Mouse (Mus musculus) embryo, embryonic 10 days (tissue): ENCODE results near the gene Gm44503.

Experiments
- DNase-seq: peaks from one replicate; pipeline ENCODE4 v3.0.0-alpha.2; 2015; ENCODE audit warnings: low spot score

The Gm44503 gene

DNA sequence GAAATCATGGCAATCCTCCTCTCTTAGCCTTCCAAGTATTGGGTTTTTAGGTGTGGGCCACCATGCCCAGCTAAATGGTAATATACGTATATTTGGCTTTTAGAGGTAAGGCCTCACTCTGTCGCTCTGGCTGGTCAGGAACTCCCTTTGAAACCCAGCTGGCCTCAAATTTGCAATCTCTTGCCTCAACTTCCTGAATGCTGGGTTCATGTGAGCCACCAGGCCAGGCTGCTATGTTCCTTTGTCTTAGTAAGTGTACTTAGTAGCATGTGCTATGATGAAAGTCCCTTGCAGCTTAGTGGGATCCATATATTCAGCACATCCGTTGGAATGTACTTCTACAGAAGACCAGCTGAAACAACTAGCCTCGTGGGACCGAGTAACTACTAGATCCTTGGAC lies 16.1 kb downstream of the Gm44503 start:
- DNase-seq: no peak

DNA sequence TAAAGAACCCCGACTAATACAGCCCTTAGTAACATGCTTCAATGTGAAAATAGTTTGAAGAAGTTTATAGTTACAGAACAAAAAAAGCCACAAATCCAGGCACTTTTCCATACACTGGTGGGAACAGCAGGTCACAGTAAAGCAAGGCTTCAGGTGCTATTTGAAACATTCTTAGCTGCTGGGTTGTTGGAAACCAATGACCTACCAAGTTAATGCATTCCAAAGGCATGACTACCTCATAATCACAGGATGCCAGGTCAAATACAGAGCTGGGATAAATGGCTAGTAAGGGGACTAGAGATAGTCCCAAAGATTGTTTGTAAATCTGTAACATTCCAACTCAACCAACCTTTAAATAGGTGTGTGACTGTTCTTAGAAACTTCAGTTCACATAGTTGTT lies 16.6 kb downstream of the Gm44503 start:
- DNase-seq: no peak

DNA sequence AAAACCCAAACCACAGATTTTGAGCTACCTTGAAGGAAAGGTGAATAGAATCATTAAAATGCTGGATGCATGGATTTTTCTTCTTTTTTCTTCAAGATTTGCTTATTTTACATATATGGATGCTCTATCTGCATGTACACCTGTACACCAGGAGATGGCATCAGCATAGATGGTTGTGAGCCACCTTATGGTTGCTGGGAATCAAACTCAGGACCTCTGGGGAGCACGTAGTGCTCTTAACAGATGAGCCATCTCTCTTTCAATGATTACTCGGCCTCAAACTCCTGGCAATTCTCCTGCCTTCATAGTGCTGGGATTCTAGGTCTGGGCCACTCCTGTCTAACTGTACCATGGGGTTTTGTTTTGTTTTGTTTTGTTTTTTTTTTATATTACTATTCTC lies 24.4 kb downstream of the Gm44503 start:
- no peak for DNase-seq

DNA sequence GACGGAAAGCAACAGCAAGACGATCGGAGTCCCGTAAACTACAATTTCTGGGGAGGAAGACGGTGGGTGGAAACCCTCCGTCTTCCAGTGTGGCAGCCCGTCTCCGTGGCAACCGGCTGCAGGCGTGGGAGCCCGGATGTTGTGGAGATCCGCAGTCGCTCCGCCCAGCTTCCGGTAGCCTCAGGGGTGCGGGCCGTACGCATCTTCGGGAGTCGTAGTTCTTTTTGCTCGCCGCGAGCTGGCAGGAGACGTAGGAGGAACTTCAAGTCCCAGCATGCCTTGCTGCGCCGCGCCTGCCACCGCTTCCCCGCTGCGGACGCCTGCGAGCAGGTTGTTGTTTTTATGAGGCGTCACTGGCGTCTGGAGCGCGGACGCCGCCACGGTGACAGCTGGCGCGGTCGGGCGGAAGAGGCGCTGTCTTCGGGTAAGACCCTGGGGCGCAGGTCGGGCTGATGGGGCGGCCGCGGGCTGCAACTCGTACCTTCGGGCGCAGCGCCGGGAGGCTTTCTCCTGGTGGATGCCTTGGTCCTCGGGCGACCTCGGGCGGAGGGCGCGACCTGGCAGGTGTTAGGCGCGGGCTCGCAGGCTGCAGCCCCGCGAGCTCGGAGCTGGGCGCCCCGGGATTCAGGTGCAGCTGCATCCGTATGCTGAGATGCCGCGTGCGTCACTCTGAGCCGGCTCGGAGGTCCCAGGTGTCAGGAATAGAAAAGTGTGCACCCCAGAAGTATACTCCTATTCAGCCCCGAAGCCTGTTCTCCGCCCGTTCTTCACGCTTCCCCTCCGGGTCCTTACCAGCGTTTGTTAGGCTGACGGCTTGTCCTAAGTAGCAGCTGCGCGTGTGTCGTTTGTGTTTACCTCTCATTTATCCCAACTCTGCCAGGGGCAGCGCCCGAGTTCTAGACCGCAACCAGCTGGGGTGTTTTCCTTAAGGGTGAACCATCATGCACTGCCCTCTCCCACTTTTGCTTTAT lies 26.9 kb downstream of the Gm44503 start, which contains the start of the genes Ccpg1os and Ccpg1:
Gene Ccpg1os, minus strand, starts transcription at position 133 of the 971 bp plus-strand sequence.
Gene Ccpg1, plus strand, starts transcription at position 180 of the 971 bp plus-strand sequence.
- peak; percentile 99 for DNase-seq

DNA sequence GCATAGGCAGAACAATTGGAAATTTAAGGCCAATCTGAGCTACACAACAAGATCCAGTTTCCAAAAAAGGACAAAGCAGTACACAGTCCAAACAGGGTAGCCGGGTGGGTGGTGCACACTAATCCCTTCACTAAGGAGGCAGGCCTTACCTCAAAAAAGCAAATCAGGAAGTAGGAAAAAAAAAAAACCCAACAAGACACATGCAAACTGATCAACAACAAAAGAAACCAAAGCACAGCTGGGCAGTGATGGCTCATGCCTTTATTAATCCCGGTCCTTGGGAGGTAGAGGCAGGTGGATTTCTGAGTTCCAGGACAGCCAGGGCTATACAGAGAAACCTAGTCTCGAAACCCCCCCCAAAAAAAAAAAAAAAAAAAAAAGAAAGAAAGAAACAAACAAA lies 29.1 kb downstream of the Gm44503 start:
- DNase-seq: no peak

DNA sequence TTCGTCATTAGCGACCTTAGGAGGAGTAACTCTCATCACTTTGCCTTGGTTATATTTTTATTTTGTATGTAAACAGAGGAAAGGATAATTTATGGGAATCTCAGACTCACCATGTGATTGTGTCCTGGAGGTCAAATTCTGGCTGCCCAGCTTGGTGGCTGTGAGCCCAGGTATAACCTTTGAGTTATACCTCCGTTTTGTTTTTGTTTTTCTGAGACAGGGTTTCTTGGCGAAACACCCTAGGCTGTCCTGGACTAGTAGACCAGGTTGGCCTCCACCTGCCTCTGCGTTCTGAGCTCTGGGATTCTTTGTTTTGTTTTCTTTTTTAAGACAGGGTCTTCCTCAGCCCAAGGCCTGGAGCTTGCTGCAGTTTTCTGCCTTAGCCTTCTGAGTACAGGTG lies 30.1 kb downstream of the Gm44503 start:
- no peak for DNase-seq

DNA sequence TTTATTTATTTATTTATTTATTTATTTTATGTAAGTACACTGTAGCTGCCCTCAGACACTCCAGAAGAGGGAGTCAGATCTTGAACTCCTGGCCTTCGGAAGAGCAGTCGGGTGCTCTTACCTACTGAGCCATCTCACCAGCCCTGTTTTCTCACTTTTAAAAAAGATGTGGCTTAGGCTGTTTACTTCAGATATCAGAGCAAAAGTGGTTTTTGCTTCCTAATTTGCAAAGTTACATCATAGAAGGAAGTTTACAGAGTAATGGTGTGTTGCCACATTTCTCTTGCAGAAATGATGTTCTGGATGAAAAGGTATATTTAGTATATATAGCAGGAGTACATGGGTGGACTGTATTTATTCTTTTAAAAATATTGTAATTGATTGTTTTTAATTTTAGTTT lies 32.8 kb downstream of the Gm44503 start:
- DNase-seq: no peak

DNA sequence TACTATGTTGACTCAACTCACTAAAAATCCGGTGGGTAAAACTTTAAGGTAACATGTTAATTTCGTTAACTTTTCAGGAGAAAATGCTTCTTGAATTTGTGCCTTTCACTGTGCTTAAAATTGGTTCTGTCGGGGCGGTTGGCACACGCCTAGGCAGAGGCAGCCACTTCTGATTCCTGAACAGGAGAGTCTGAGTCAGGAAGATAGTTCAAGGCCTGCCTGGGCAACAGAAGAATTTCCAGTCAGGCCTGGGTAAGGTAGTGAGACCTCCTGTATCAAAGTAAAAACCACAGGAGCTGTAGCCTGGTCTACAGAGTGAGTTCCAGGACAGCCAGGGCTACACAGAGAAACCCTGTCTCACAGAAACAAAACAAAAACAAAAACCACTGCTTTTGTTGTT lies 33.9 kb downstream of the Gm44503 start:
- no peak for DNase-seq

DNA sequence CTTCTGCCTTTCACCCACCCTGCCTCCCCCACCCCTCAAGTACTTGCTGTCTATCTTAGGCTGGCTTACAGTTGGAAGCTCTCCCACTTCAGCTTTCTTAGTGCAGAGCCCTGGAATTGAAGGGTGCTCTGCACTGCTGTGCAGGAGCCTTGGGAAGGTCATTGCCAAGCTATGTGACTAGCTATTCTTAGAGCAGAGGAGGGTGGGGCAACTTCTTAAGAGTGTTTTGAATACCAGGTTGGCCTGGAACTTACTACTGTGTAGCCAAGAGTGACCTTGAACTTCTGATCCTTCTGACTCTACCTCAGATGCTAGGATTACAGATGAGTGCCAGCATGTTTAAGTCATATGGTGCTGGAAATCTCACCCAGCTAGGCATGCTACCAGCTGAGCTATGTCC lies 37.5 kb downstream of the Gm44503 start:
- DNase-seq: no peak

DNA sequence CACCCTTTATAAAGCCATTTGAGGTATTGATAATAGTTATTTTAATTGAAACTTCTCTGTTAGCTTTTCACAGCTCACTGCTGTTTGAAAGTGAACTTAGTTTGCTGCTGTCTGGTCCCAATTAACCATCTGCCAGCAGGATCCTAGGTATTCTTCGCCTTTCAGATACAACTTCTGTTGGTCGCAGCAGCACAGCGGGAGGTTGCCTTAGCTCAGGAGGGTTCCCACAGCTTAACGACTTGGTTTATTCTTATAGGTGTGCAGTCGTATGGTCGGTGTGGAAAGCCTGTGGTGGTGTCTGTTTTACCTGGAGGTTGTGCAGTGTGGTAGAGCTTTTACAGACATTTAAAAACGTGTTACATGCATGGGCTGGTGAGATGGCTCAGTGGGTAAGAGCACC lies 38.2 kb downstream of the Gm44503 start:
- DNase-seq: no peak

DNA sequence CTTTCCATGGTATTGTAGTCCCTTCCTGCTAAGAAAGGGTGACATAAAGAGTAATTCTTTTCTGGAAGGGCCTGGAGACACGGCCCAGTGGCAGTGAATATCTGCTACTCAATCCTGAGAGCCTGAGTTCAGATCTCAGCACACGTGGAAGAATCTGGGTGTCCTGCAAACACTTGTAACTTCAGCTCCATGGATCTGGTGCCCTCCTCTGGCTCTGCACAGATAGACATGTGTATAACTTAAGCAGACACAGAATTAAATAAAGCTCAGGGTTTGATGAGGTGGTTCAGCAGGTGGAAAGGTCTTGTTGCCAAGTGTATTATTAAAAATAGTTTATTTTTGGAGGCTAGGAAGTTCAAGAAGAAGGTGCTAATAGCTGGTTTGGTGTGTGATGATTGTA lies 41.8 kb downstream of the Gm44503 start:
- no peak for DNase-seq

DNA sequence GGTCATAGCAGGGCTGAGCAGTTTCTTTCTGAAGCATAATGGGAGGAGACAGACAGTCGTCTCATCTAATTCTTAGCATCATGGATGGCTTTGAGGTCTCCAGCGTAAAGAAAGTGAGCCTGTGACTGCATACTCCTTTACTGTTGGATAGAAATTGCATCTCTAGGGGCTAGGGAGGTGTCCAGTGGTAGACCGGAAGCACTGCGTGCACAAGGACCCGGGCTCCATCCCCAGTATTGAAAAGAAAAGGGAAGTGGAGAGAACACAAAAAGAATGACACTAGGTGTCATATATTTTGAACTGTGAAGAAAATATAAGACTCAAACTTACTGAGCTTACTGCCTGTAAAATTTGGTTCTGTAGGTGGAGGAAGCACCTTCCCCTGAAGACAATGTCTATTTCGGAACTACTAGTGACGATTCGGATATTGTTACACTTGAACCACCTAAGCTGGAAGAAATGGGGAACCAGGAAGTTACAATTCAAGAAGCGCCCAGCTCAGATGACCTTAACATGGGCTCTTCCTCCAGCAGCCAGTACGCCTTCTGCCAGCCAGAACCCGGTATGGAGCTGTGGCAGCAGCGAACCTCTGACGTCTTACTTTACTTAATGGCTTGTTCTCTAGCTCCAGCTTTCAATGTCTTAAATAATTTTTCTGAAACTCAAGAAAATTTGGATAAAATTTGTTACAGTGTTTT lies 42.8 kb downstream of the Gm44503 start:
- DNase-seq: no peak

DNA sequence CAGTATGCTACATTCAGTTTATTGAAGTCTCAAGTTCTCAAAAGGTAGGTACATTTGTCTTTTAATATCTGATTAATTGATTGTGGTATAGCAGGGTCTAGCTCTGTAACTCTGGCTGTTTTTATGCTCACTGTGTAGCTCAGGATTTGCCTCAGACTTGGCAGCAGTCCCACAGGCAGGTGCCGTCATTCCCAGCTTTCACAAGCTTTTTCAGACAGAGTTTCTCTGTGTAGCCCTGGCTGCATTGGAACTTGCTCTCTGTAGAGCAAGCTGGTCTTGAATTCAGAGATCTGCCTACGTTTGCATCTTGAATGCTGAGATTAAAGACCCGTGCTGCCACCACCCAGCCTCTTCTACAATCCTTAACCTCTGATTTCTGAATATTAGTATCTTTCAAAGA lies 43.5 kb downstream of the Gm44503 start:
- no peak for DNase-seq

DNA sequence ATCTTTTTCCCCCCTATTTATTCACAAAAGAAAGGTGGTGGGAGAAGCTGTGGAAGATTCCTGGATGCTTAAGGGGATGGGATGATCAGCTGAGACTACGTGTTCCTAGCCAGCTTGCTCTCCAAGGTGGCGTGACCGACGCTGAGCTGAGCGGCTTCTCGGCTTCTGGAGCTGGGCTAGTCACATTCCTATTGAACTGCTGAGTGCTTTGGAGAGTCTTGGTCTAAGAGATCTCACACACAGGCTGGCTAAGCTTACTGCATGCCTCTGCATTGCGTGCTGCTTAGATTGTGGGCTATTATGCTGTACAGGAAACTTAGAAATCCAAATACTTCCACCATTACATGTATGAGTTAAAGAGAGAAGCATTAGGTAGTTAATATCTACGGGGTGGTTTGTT lies 45.4 kb downstream of the Gm44503 start:
- DNase-seq: no peak

DNA sequence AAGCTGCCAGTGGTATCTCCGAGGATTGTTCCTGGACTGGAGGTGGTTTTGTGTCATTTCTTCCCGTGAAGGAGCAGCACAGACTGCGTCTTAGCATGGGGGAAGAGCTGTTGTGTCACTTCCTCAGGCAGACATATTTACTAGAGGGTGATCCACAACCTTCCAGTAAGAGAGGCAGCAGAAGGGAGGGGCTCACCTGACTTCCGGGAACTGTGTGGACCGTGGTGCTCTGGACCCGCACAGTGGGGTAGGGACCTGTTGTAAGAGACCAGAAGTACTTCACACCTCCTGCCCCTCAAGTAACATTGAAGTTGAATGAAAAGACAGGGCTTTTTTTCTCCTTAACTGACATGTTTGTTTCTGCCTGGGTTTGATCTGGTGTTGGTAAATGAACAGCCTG lies 46.5 kb downstream of the Gm44503 start:
- DNase-seq: no peak

DNA sequence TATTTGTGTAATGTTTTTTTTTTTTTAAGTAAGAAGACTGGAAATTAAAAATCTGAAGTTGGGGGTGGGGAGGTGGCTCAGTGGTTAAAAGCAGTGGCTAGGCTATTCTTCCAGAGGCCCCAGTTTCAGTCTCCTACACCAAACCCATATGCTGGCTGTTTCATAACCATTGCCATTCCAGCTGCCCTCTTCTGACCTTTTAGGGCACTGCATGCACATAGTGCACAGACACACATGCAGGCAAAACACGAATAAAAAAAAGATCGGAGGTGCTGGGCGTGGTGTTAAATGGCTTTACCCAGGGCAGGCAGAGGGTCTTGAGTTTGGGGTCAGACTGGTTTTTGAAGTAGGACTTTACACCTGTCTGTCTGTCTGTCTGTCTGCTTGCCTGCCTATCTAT lies 47.5 kb downstream of the Gm44503 start:
- DNase-seq: no peak

DNA sequence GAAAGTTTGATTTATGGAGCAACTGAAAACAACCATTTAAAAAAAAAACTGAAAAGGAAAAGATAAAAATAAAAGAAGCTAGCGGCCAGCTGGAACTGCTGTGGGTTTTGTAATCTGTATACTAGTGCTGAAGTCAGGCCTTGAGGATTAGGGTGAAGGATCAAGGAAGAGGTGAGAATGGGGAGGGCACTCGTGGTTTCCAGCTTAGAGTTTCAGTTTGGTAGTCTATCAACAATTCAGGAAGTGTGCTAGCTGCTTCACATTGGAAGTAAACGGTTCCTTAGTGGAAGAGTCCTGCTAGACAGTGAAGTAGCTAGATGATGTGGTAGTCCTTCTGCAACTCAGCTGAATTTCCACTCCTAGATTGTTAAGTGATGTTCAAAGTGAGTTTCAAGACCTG lies 49.7 kb downstream of the Gm44503 start:
- no peak for DNase-seq

DNA sequence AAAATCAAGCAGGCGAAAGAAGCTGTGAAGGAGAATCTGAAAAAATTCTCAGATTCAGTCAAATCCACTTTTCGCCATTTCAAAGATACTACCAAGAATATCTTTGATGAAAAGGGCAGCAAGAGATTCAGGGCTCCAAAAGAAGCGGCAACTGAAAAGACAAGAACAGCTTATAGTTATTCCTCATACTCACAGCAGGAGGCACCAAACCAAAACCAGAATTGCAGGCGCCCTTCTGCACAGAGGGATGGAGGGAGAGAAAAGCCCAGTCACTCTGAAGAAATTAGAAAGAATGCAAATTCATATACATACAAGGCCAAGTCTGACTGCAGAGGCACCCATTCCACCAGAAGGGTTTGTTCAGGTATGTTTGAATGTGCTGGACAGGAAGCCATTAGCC lies 54.0 kb downstream of the Gm44503 start:
- no peak for DNase-seq

DNA sequence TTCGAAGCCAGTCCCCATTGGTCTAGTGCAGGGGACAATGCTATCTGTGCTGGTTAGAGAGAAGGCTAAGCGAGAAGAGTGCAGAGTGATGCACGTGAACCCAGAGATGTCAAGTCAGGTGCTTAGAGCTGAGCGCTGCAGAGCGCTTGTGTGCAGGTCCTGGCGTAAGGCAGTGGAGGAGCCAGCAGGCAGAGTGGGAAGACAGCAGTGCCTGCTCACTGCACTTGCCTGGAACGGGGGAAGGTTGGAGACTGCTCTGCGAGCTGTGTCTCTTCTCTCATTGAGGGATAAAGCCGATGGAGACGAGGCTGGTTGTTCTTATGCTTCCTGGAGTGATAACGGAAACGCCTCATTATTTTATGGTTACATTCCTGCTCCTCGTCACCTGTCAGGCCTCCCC lies 56.1 kb downstream of the Gm44503 start:
- DNase-seq: no peak

DNA sequence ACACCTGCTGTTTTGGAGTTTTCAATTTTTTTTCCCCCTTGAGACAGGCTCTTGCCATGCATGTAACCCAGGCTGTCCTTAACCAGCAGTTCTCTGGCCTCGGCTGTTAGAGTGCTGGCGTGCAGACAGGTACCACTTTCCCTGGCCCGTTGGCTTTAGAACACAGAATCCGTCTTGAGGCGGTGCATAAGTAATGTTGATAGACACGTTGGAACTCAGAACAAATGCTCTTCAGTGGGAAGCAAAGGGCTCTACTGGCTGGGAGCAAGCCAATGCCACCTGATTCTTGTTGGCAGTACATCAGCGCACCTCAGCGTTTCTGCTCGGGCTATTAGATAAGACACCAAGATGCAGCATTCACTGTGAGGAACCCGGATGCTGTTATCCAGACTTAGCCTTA lies 61.2 kb downstream of the Gm44503 start:
- no peak for DNase-seq

DNA sequence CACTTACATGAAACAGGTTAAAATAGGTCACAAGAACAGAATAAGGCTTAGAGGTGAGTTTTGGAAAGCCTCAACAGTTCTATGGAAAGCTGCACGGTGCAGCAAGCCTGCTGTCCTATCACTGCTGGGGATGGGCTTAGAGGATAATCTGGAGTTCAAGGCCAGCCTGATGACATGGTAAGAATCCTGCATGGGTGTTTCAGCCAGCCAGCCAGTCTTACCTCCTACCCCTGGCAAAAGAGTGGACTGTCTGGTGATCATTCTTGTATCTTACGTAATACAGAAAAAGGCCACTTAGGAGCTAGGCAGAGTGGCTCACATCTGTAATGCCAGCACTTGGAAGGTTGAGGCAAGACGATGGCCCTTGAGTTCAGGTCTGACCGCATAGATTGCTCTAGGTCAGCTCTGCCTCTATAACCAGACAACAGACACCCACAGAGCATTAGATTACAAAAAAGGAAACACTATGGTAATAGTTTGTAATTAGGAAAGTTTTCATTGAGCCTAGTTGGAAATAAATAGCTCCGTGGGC lies 62.0 kb downstream of the Gm44503 start:
- DNase-seq: no peak

DNA sequence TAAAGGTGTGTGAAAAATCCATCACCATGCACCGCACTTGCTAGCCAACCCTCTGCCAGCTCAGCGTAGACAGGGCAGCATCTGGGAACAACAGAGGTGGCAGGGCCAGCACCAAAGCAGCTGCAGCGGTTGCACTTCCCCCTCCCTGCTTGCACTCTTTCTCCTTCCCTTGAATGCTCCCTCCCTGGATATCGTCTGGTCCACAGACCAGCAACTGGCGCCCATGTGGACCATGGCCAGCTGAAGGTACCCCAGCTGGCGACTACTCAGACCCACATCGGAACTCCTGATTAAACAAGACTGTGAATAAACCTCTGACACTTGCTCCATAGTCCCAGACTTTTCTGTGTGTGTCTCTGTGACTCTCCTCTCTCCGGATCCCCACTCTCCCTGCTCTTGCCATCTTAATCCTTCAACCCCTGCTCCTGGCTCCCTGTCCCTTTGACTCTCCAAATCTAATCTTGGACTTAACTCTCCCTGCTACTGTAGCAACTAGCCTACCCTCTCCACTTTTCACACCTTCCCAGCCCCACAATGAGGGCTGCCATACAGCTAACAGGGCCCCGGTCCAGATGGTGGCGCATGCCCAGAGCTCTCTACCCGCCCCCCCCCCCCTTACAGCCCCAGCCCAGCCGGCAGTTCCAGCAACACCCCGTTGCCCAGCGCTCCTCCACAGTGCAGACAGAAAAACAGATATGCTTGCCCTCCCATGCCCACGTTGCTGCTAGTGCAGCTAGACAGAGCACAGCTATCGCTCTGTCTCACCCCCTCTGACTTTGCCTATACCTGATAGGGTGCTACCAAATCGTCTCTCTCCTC lies 67.4 kb downstream of the Gm44503 start:
- peak; percentile 43 for DNase-seq
